Mouse (Mus musculus): ENCODE measurements around the gene 0610010K14Rik. TPM values are rescaled to one million over a fixed set of nuclear protein-coding genes. Genes with fewer than 3 reads are reported as not detected.

0610010K14Rik gene
- polyA plus RNA-seq, 1 experiment from 2014 or later: 229 TPM

DNA sequence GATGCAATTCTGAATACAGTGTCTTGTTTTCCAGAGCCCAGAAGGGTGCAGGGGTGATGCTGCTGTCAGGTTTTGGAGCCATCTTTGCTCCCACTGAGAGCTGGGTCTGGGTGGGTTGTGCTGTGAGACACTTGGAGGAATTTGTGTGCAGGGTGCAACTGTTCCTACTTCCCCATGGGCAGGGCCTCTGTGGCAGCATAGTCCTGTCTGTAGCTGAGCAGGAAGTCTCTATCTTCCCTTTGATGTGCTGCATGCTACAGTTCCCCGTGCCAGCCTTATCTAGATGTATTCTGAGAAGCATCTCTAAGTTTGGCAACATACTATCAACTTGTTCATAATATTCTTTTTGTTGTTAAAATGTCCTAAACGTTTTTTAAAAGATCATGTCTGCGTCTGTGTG lies 27.5 kb upstream of the 0610010K14Rik start:
- Histone ChIP-seq H3K9ac (ENCODE audit: low read depth, low read length) (no peak overlapping the region), H3K9me3 (ENCODE audit: control insufficient read depth, low read length) (no peaks in the 10 kb centered on the region)
- WGBS: 53% methylated on average over 3 of the region's 3 CpGs

GRCm38 (mm10) chr11:70259035-70259434 lies 21.3 kb upstream of the 0610010K14Rik start:
- no peak overlapping the region for H3K9ac ChIP-seq (ENCODE audit: low read depth, low read length)
- peaks cover 16% of the 10 kb centered on the region for H3K27me3 ChIP-seq (ENCODE audit: control insufficient read depth, insufficient read depth, low read length)
- ATAC-seq (ENCODE audit: low FRiP score): no peak
- H3K4me3 ChIP-seq (ENCODE audit: low read depth, low read length): no peak overlapping the region
- no peaks in the 10 kb centered on the region for H3K36me3 ChIP-seq (ENCODE audit: control insufficient read depth, insufficient read depth, low read length)
- H3K27ac ChIP-seq (ENCODE audit: low read depth, low read length): no peak overlapping the region
- no peaks in the 10 kb centered on the region; the same call in 1 of the 2 replicates for H3K4me1 ChIP-seq (replicated peaks; ENCODE audit: control insufficient read depth, insufficient read depth, low read length)
- H3K9me3 ChIP-seq (ENCODE audit: control insufficient read depth, low read length): no peaks in the 10 kb centered on the region
- DNase-seq (ENCODE audit: low spot score): no peak
- H3K4me2 ChIP-seq (replicated peaks; ENCODE audit: low read depth, low read length): no peak overlapping the region
- WGBS: 91% methylated on average over 4 of the region's 4 CpGs

More for the DNA sequence above, 27.5 kb upstream of the 0610010K14Rik start:
- H3K4me1 ChIP-seq (replicated peaks; ENCODE audit: control insufficient read depth, insufficient read depth, low read length): no peaks in the 10 kb centered on the region
- no peak overlapping the region for H3K4me3 ChIP-seq (ENCODE audit: low read depth, low read length)
- no peaks in the 10 kb centered on the region for H3K27me3 ChIP-seq (ENCODE audit: control insufficient read depth, insufficient read depth, low read length)
- ATAC-seq (ENCODE audit: low FRiP score): no peak
- H3K27ac ChIP-seq (ENCODE audit: low read depth, low read length): no peak overlapping the region
- no peaks in the 10 kb centered on the region for H3K36me3 ChIP-seq (ENCODE audit: control insufficient read depth, insufficient read depth, low read length)
- no peak for DNase-seq (ENCODE audit: low spot score)
- no peak overlapping the region for H3K4me2 ChIP-seq (replicated peaks; ENCODE audit: low read depth, low read length)

GRCm38 (mm10) chr11:70254931-70255531 lies 17.3 kb upstream of the 0610010K14Rik start, which contains the start of gene Alox12:
Gene Alox12 (minus strand): TSS chr11:70255353.
- 0 out of 2 replicates have a peak within 1 kb of the TSS, but pooled peaks have one; percentile 31 for H3K9ac ChIP-seq (ENCODE audit: low read depth, low read length)
- ATAC-seq (ENCODE audit: low FRiP score) (no peak), DNase-seq (ENCODE audit: low spot score) (peak; percentile 41)
- H3K27ac ChIP-seq (ENCODE audit: low read depth, low read length): no peak within 1 kb of the TSS
- H3K9me3 ChIP-seq (ENCODE audit: control insufficient read depth, low read length): no peaks in the 10 kb centered on the region
- peak within 1 kb of the TSS; percentile 19 for H3K4me3 ChIP-seq (ENCODE audit: low read depth, low read length)
- no peaks in the 10 kb centered on the region; the same call in 1 of the 2 replicates for H3K4me1 ChIP-seq (replicated peaks; ENCODE audit: control insufficient read depth, insufficient read depth, low read length)
- peak within 1 kb of the TSS; percentile 42 for H3K4me2 ChIP-seq (replicated peaks; ENCODE audit: low read depth, low read length)
- peaks cover 34% of the 10 kb centered on the region for H3K27me3 ChIP-seq (ENCODE audit: control insufficient read depth, insufficient read depth, low read length)
- H3K36me3 ChIP-seq (ENCODE audit: control insufficient read depth, insufficient read depth, low read length): no peaks in the 10 kb centered on the region
- WGBS: 1% methylated on average over 25 of the region's 25 CpGs

DNA sequence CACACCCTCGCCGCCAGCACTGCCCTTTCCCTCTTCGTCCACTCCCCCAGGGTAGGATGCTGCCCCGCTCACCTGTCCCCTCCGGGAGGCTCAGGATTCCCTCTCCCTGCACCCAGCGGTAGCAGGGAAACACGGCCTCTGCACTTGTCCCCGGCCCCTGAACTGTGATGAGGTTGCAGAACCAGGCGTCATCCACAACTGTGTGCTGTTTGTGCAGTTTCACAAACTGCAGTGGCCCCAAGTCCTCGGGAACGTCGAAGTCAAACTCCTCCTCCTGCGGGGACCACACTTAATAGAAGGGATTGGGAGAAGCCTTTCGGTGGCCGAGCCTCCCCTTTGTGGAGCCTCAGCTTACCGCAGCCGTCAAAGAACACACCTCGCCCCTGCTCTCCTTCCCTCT lies 16.6 kb upstream of the 0610010K14Rik start:
- Histone ChIP-seq H3K4me2 (replicated peaks; ENCODE audit: low read depth, low read length) (peak overlapping the region; percentile 42; the same call in 1 of the 2 replicates), H3K4me1 (replicated peaks; ENCODE audit: control insufficient read depth, insufficient read depth, low read length) (no peaks in the 10 kb centered on the region; the same call in 1 of the 2 replicates), H3K36me3 (ENCODE audit: control insufficient read depth, insufficient read depth, low read length) (no peaks in the 10 kb centered on the region), H3K27me3 (ENCODE audit: control insufficient read depth, insufficient read depth, low read length) (peaks cover 34% of the 10 kb centered on the region), H3K9ac (ENCODE audit: low read depth, low read length) (no peak overlapping the region), H3K27ac (ENCODE audit: low read depth, low read length) (no peak overlapping the region), H3K9me3 (ENCODE audit: control insufficient read depth, low read length) (no peaks in the 10 kb centered on the region), H3K4me3 (ENCODE audit: low read depth, low read length) (peak overlapping the region; percentile 19; the same call in 1 of the 2 replicates)
- ATAC-seq (ENCODE audit: low FRiP score) (no peak), DNase-seq (ENCODE audit: low spot score) (no peak)
- WGBS: 5% methylated on average over 18 of the region's 18 CpGs

GRCm38 (mm10) chr11:70251853-70252252 lies 14.1 kb upstream of the 0610010K14Rik start:
- Histone ChIP-seq H3K4me2 (replicated peaks; ENCODE audit: low read depth, low read length) (no peak overlapping the region), H3K36me3 (ENCODE audit: control insufficient read depth, insufficient read depth, low read length) (no peaks in the 10 kb centered on the region), H3K4me3 (ENCODE audit: low read depth, low read length) (no peak overlapping the region), H3K9me3 (ENCODE audit: control insufficient read depth, low read length) (no peaks in the 10 kb centered on the region), H3K27ac (ENCODE audit: low read depth, low read length) (no peak overlapping the region), H3K9ac (ENCODE audit: low read depth, low read length) (no peak overlapping the region), H3K27me3 (ENCODE audit: control insufficient read depth, insufficient read depth, low read length) (peaks cover 34% of the 10 kb centered on the region), H3K4me1 (replicated peaks; ENCODE audit: control insufficient read depth, insufficient read depth, low read length) (no peaks in the 10 kb centered on the region; the same call in 1 of the 2 replicates)
- no peak for DNase-seq (ENCODE audit: low spot score)
- WGBS: 84% methylated on average over 8 of the region's 8 CpGs
- ATAC-seq (ENCODE audit: low FRiP score): no peak

DNA sequence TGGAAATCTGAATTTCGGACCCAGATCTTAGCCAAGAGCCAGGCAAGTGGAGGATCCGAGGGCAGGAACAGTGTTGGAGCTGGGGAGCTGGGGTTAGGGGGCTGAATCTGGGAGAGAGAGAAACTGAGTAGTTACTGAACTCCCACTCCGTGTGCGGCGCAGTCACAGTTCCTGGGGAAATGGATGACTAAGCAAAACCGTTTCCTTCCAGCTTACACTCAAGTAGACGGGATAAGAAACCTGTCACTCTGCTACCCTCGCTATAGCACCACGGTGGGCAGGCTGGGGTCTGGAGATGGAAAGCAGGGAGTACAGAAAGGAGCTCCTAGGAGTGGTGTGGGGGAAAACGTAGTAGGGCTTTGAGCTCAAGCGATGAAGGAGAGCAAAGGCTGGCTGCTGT lies 12.4 kb upstream of the 0610010K14Rik start:
- Histone ChIP-seq H3K4me1 (replicated peaks; ENCODE audit: control insufficient read depth, insufficient read depth, low read length) (no peaks in the 10 kb centered on the region; the same call in 1 of the 2 replicates), H3K4me2 (replicated peaks; ENCODE audit: low read depth, low read length) (no peak overlapping the region), H3K9me3 (ENCODE audit: control insufficient read depth, low read length) (no peaks in the 10 kb centered on the region), H3K9ac (ENCODE audit: low read depth, low read length) (no peak overlapping the region), H3K27me3 (ENCODE audit: control insufficient read depth, insufficient read depth, low read length) (peaks cover 30% of the 10 kb centered on the region), H3K36me3 (ENCODE audit: control insufficient read depth, insufficient read depth, low read length) (no peaks in the 10 kb centered on the region), H3K4me3 (ENCODE audit: low read depth, low read length) (no peak overlapping the region), H3K27ac (ENCODE audit: low read depth, low read length) (no peak overlapping the region)
- WGBS: 76% methylated on average over 11 of the region's 11 CpGs
- no peak for DNase-seq (ENCODE audit: low spot score)
- no peak for ATAC-seq (ENCODE audit: low FRiP score)

DNA sequence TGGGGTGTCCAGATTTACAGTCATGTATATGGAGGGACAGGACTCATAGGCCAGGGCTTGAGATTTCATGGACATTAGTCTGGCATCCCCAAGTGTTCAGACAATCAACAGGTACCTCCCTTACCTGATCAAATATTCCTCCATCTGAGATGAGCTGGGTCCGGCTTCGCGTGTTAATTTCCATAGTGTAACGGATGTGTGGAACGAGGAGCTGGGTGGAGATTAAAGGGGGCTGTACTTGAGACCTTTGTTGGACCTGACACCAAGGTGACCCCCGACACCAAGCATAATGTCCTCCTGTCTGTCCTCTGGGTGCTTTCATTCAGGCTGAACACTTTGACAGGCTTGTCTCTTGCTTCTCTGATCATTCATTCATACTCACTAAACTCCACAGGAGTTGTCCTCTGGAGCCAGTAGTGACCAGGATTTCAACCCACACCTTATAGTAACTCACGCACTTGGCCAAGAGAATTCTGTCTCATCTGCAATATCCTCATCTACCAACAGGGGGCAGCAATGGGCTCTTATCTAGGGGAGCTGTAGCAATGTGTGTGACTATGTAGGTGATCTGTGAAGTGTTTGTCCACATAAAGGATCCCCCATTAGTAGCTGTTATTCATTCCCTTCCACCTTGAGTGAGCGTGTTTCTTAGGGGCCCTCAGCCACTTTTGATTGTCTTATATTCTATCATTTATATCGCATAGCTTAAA lies 9.6 kb upstream of the 0610010K14Rik start:
- Histone ChIP-seq H3K4me1 (replicated peaks; ENCODE audit: control insufficient read depth, insufficient read depth, low read length) (no peaks in the 10 kb centered on the region), H3K9me3 (ENCODE audit: control insufficient read depth, low read length) (no peaks in the 10 kb centered on the region), H3K27me3 (ENCODE audit: control insufficient read depth, insufficient read depth, low read length) (peaks cover 2% of the 10 kb centered on the region), H3K36me3 (ENCODE audit: control insufficient read depth, insufficient read depth, low read length) (no peaks in the 10 kb centered on the region), H3K9ac (ENCODE audit: low read depth, low read length) (no peak overlapping the region), H3K4me2 (replicated peaks; ENCODE audit: low read depth, low read length) (no peak overlapping the region), H3K27ac (ENCODE audit: low read depth, low read length) (no peak overlapping the region), H3K4me3 (ENCODE audit: low read depth, low read length) (no peak overlapping the region)
- ATAC-seq (ENCODE audit: low FRiP score): no peak
- WGBS: 47% methylated on average over 9 of the region's 9 CpGs
- peak; percentile 82 for DNase-seq (ENCODE audit: low spot score)

- Histone ChIP-seq H3K36me3 (ENCODE audit: control insufficient read depth, insufficient read depth, low read length) (no peaks in the 10 kb centered on the region), H3K27me3 (ENCODE audit: control insufficient read depth, insufficient read depth, low read length) (no peaks in the 10 kb centered on the region; the same call in 1 of the 2 replicates), H3K4me2 (replicated peaks; ENCODE audit: low read depth, low read length) (no peak overlapping the region), H3K9ac (ENCODE audit: low read depth, low read length) (no peak overlapping the region), H3K9me3 (ENCODE audit: control insufficient read depth, low read length) (no peaks in the 10 kb centered on the region), H3K4me3 (ENCODE audit: low read depth, low read length) (no peak overlapping the region), H3K4me1 (replicated peaks; ENCODE audit: control insufficient read depth, insufficient read depth, low read length) (peaks cover 3% of the 10 kb centered on the region), H3K27ac (ENCODE audit: low read depth, low read length) (no peak overlapping the region)
- ATAC-seq (ENCODE audit: low FRiP score): no peak
- no peak for DNase-seq (ENCODE audit: low spot score)
- 69% methylated on average over 11 of the region's 11 CpGs for WGBS
Observed at GRCm38 (mm10) chr11:70242591-70242990, 4.9 kb upstream of the 0610010K14Rik start.

Data from hindbrain, embryonic 11.5 days (tissue).